Mouse (Mus musculus) liver, embryonic 14.5 days (tissue): ENCODE data around the gene Doxl2. TPM values are rescaled to one million over a fixed set of nuclear protein-coding genes. Genes with fewer than 3 reads are reported as not detected.
A peak's percentile ranks its signal among the peaks of the same experiment; 100 is the strongest.

ENCODE experiments used
- ATAC-seq: fragments of 200-750 bp; cut with Nextera tagmentation; 2 replicates; pipeline ENCODE4 v1.8.0; 2017; ENCODE audit warnings: moderate number of reproducible peaks, mild to moderate bottlenecking, moderate library complexity; ENCODE audit not compliant: insufficient read depth
- DNase-seq, 3 experiments: peaks; one replicate each; pipeline ENCODE4 v3.0.0-alpha.2; 2012 to 2013; ENCODE audit warnings: low read depth in 3 of 3, low spot score in 3 of 3
- H3K27ac ChIP-seq: fragments of 300-500 bp; sonication (generic); 2 replicates; pipeline ENCODE4 v1.5.1; 2014; ENCODE audit warnings: moderate library complexity, mild to moderate bottlenecking, control low read depth, inconsistent platforms
- H3K27me3 ChIP-seq: fragments of 300-500 bp; sonication (generic); 2 replicates; pipeline ENCODE4 v1.6.1; 2014; ENCODE audit warnings: mild to moderate bottlenecking, low read length, moderate library complexity; ENCODE audit not compliant: control insufficient read depth, insufficient read depth
- H3K36me3 ChIP-seq: fragments of 300-500 bp; sonication (generic); replicated peaks from 2 replicates; pipeline ENCODE4 v1.6.1; 2014; ENCODE audit warnings: low read depth; ENCODE audit not compliant: control insufficient read depth, insufficient read depth
- H3K4me1 ChIP-seq, 2 experiments: fragments of 200-500 bp in 1 of 2; fragments of 300-500 bp in 1 of 2; sonication (generic) in 1 of 2; replicated peaks; 2 replicates each; pipeline ENCODE4 v1.6.1; 2012 to 2014; ENCODE audit warnings: antibody characterized with exemption in 1 of 2, inconsistent platforms in 1 of 2, low read length in 1 of 2; ENCODE audit not compliant: control insufficient read depth in 2 of 2, insufficient read depth in 2 of 2
- H3K4me2 ChIP-seq: fragments of 300-500 bp; sonication (generic); 2 replicates; pipeline ENCODE4 v1.6.1; 2014; ENCODE audit warnings: low read depth, mild to moderate bottlenecking, control low read depth, moderate library complexity
- H3K4me3 ChIP-seq, 2 experiments: fragments of 200-500 bp in 1 of 2; fragments of 300-500 bp in 1 of 2; sonication (generic) in 1 of 2; 2 replicates each; pipeline ENCODE4 v1.5.1; 2012 to 2014; ENCODE audit warnings: low read depth in 2 of 2, low read length in 2 of 2, mild to moderate bottlenecking in 2 of 2, control low read depth in 1 of 2, inconsistent platforms in 1 of 2, moderate library complexity in 1 of 2; ENCODE audit not compliant: insufficient read depth in 1 of 2
- H3K9ac ChIP-seq: fragments of 300-500 bp; sonication (generic); replicated peaks from 2 replicates; pipeline ENCODE4 v1.6.1; 2014; ENCODE audit warnings: mild to moderate bottlenecking, control low read depth, moderate library complexity
- H3K9me3 ChIP-seq: fragments of 300-500 bp; sonication (generic); 2 replicates; pipeline ENCODE4 v1.6.1; 2016; ENCODE audit warnings: low read length, mixed read lengths; ENCODE audit not compliant: control insufficient read depth
- CTCF ChIP-seq: IDR thresholded peaks from 2 replicates; pipeline ENCODE4 v1.5.1; 2016; ENCODE audit warnings: antibody characterized with exemption, low read depth, control low read depth
- EP300 ChIP-seq: IDR thresholded peaks from 2 replicates; pipeline ENCODE4 v1.6.1; 2016; ENCODE audit warnings: antibody characterized with exemption, low read depth
- WGBS: fragments of 180-500 bp; shearing (Covaris S2); extraction: QIAGEN DNeasy Blood & Tissue Kit; methylation state at CpG from one replicate; pipeline ENCODE4 v1.1.7; 2014; ENCODE audit not compliant: insufficient replicate concordance; 5-methylcytosine and 5-hydroxymethylcytosine counted together
- polyA plus RNA-seq, 2 experiments: library from polyadenylated mRNA; depleted of rRNA in 1 of 2; stranded (reverse) in 1 of 2; unstranded in 1 of 2; fragments of >200 nt; fragmentation: Nextera tagmentation in 1 of 2; extraction: Ambion mirVana in 1 of 2; gene quantifications; 2 replicates each; pipeline versions ENCODE4 v1.2.1 to v1.2.3; 2012 to 2014

Gene Doxl2
- polyA plus RNA-seq, 2 experiments, result not detected

GRCm38 (mm10) chr6:48953220-48953619 is 21.5 kb upstream of the Doxl2 start:
- no peaks in the 10 kb centered on the region for H3K4me1 ChIP-seq
- no peak overlapping the region for H3K4me3 ChIP-seq
- H3K9me3 ChIP-seq, result no peaks in the 10 kb centered on the region
- ATAC-seq (no peak), DNase-seq (no peak)
- no peak overlapping the region for H3K27ac ChIP-seq
- H3K36me3 ChIP-seq, result no peaks in the 10 kb centered on the region
- 49% methylated on average over 5 of the region's 5 CpGs for WGBS
- no peak overlapping the region for H3K9ac ChIP-seq
- H3K4me2 ChIP-seq, result no peak overlapping the region
- TF ChIP-seq CTCF (no peak), EP300 (no peak)
- H3K27me3 ChIP-seq, result no peaks in the 10 kb centered on the region

GRCm38 (mm10) chr6:48954211-48954610 is 20.6 kb upstream of the Doxl2 start:
- no peaks in the 10 kb centered on the region for H3K4me1 ChIP-seq
- WGBS, result 69% methylated on average over 5 of the region's 5 CpGs
- TF ChIP-seq EP300 (no peak), CTCF (no peak)
- DNase-seq, result no peak
- no peaks in the 10 kb centered on the region for H3K36me3 ChIP-seq
- no peak overlapping the region for H3K4me3 ChIP-seq
- no peaks in the 10 kb centered on the region for H3K27me3 ChIP-seq
- no peaks in the 10 kb centered on the region for H3K9me3 ChIP-seq
- no peak for ATAC-seq
- H3K4me2 ChIP-seq, result no peak overlapping the region
- no peak overlapping the region for H3K27ac ChIP-seq
- no peak overlapping the region for H3K9ac ChIP-seq

GRCm38 (mm10) chr6:48954946-48955345 is 19.8 kb upstream of the Doxl2 start:
- Histone ChIP-seq H3K27ac (no peak overlapping the region), H3K9ac (no peak overlapping the region), H3K36me3 (no peaks in the 10 kb centered on the region), H3K27me3 (no peaks in the 10 kb centered on the region), H3K9me3 (no peaks in the 10 kb centered on the region), H3K4me3 (no peak overlapping the region), H3K4me2 (no peak overlapping the region), H3K4me1 (no peaks in the 10 kb centered on the region)
- WGBS, result 14% methylated on average over 1 of the region's 1 CpGs
- ATAC-seq (no peak), DNase-seq (peak in 1 of 3 experiments; percentile 3)
- no peak for TF ChIP-seq EP300
- TF ChIP-seq CTCF, result peak; percentile 45

- WGBS, result 32% methylated on average over 4 of the region's 4 CpGs
Observed at GRCm38 (mm10) chr6:48956785-48957184, 18.0 kb upstream of the Doxl2 start.

GRCm38 (mm10) chr6:48958053-48958452 is 16.7 kb upstream of the Doxl2 start:
- H3K4me3 ChIP-seq, result no peak overlapping the region
- TF ChIP-seq CTCF (no peak), EP300 (no peak)
- H3K4me1 ChIP-seq, result no peaks in the 10 kb centered on the region
- ATAC-seq (no peak), DNase-seq (no peak)
- H3K9me3 ChIP-seq, result no peaks in the 10 kb centered on the region
- no peak overlapping the region for H3K4me2 ChIP-seq
- H3K27me3 ChIP-seq, result no peaks in the 10 kb centered on the region
- H3K9ac ChIP-seq, result no peak overlapping the region
- no peak overlapping the region for H3K27ac ChIP-seq
- H3K36me3 ChIP-seq, result no peaks in the 10 kb centered on the region
- WGBS, result 35% methylated on average over 1 of the region's 1 CpGs

More at GRCm38 (mm10) chr6:48956785-48957184, 18.0 kb upstream of the Doxl2 start:
- Histone ChIP-seq H3K9me3 (no peaks in the 10 kb centered on the region), H3K27ac (no peak overlapping the region), H3K4me3 (no peak overlapping the region), H3K4me2 (no peak overlapping the region), H3K36me3 (no peaks in the 10 kb centered on the region), H3K4me1 (no peaks in the 10 kb centered on the region), H3K27me3 (no peaks in the 10 kb centered on the region), H3K9ac (no peak overlapping the region)
- DNase-seq (no peak), ATAC-seq (no peak)
- TF ChIP-seq CTCF (no peak), EP300 (no peak)
